Mouse (Mus musculus) embryonic fibroblast, embryonic 13.5 days (primary cell): ENCODE measurements around the gene Uts2.

ENCODE experiments used
- CTCF ChIP-seq: IDR thresholded peaks from 2 replicates; pipeline ENCODE4 v1.5.1; 2011; ENCODE audit warnings: mild to moderate bottlenecking, control low read depth, low read length, moderate library complexity, borderline replicate concordance; ENCODE audit not compliant: insufficient read depth
- POLR2A ChIP-seq: IDR thresholded peaks from 2 replicates; pipeline ENCODE4 v1.6.1; 2011; ENCODE audit warnings: low read depth, mild to moderate bottlenecking, control low read depth, low read length, moderate library complexity

- TF ChIP-seq CTCF: no peak
- no peak for TF ChIP-seq POLR2A
Observed at GRCm38 (mm10) chr4:151051162-151051561, 54.3 kb downstream of the Uts2 start.
